Mouse (Mus musculus) heart, postnatal 0 days (tissue): ENCODE data around the gene Sphkap. TPM values are rescaled to one million over a fixed set of nuclear protein-coding genes. Genes with fewer than 3 reads are reported as not detected.

Experiments
- ATAC-seq: fragments of 200-750 bp; cut with Nextera tagmentation; 2 replicates; pipeline ENCODE4 v1.8.0; 2017; ENCODE audit warnings: low read depth, moderate number of reproducible peaks, moderate library complexity; ENCODE audit not compliant: insufficient read depth
- DNase-seq: peaks from one replicate; pipeline ENCODE4 v3.0.0-alpha.2; 2016; ENCODE audit warnings: low spot score
- H3K27ac ChIP-seq: fragments of 300-500 bp; sonication (generic); 2 replicates; pipeline ENCODE4 v1.5.1; 2014; ENCODE audit warnings: low read depth, mild to moderate bottlenecking
- H3K27me3 ChIP-seq: fragments of 300-500 bp; sonication (generic); 2 replicates; pipeline ENCODE4 v1.6.1; 2014; ENCODE audit warnings: low read length, mixed read lengths; ENCODE audit not compliant: control insufficient read depth, insufficient read depth
- H3K36me3 ChIP-seq: fragments of 300-500 bp; sonication (generic); replicated peaks from 2 replicates; pipeline ENCODE4 v1.6.1; 2014; ENCODE audit warnings: low read length, mixed read lengths; ENCODE audit not compliant: control insufficient read depth, insufficient read depth
- H3K4me1 ChIP-seq: fragments of 300-500 bp; sonication (generic); 2 replicates; pipeline ENCODE4 v1.6.1; 2014; ENCODE audit warnings: antibody characterized with exemption; ENCODE audit not compliant: control insufficient read depth, insufficient read depth
- H3K4me2 ChIP-seq: fragments of 300-500 bp; sonication (generic); 2 replicates; pipeline ENCODE4 v1.6.1; 2014; ENCODE audit warnings: low read depth, mild to moderate bottlenecking, low read length, moderate library complexity
- H3K4me3 ChIP-seq: fragments of 300-500 bp; sonication (generic); 2 replicates; pipeline ENCODE4 v1.5.1; 2014; ENCODE audit warnings: low read depth, low read length
- H3K9ac ChIP-seq: fragments of 300-500 bp; sonication (generic); replicated peaks from 2 replicates; pipeline ENCODE4 v1.6.1; 2014; ENCODE audit warnings: low read depth, low read length, mixed read lengths
- H3K9me3 ChIP-seq: fragments of 300-500 bp; sonication (generic); replicated peaks from 2 replicates; pipeline ENCODE4 v1.6.1; 2016; ENCODE audit warnings: low read length; ENCODE audit not compliant: control insufficient read depth
- CTCF ChIP-seq: IDR thresholded peaks from 2 replicates; pipeline ENCODE4 v1.5.1; 2016; ENCODE audit warnings: antibody characterized with exemption, control low read depth, low read depth
- EP300 ChIP-seq: IDR thresholded peaks from 2 replicates; pipeline ENCODE4 v1.6.1; 2016; ENCODE audit warnings: antibody characterized with exemption, low read depth
- WGBS: fragments of 180-500 bp; shearing (Covaris S2); extraction: QIAGEN DNeasy Blood & Tissue Kit; methylation state at CpG from one replicate; pipeline ENCODE4 v1.1.7; 2014; 5-methylcytosine and 5-hydroxymethylcytosine counted together
- polyA plus RNA-seq: library from polyadenylated mRNA; unstranded; fragments of >200 nt; fragmentation: Nextera tagmentation; extraction: Ambion mirVana; gene quantifications from 2 replicates; pipeline ENCODE4 v1.2.1, GENCODE M21; 2015
- total RNA-seq: library from RNA; depleted of rRNA; stranded (reverse); fragments of >200 nt; gene quantifications from 2 replicates; pipeline ENCODE4 v1.2.3, GENCODE M21; 2014; ENCODE audit warnings: low replicate concordance

Sphkap gene
- total and polyA plus RNA-seq, 2 experiments from 2014 or later = 3.1 to 6.5 TPM

- DNase-seq (no peak), ATAC-seq (no peak)
- Histone ChIP-seq H3K4me3 (no peak overlapping the region), H3K9me3 (no peaks in the 10 kb centered on the region), H3K9ac (no peak overlapping the region), H3K4me2 (no peak overlapping the region), H3K36me3 (no peaks in the 10 kb centered on the region), H3K4me1 (no peaks in the 10 kb centered on the region), H3K27ac (no peak overlapping the region), H3K27me3 (no peaks in the 10 kb centered on the region)
- 74% methylated on average over 5 of the region's 5 CpGs for WGBS
- TF ChIP-seq EP300 = no peak
- TF ChIP-seq CTCF = no peak
Observed at GRCm38 (mm10) chr1:83366456-83366855, 41.5 kb downstream of the Sphkap start.

- 0 out of 2 replicates have a peak, but pooled peaks cover 6% of the 10 kb centered on the region for H3K4me1 ChIP-seq
- no peak overlapping the region for H3K4me3 ChIP-seq
- no peak for TF ChIP-seq CTCF
- no peak for TF ChIP-seq EP300
- no peak overlapping the region for H3K9ac ChIP-seq
- H3K36me3 ChIP-seq = no peaks in the 10 kb centered on the region
- ATAC-seq = no peak
- WGBS = 86% methylated on average over 6 of the region's 6 CpGs
- no peak for DNase-seq
- H3K9me3 ChIP-seq = no peaks in the 10 kb centered on the region
- H3K27ac ChIP-seq = no peak overlapping the region
- no peak overlapping the region for H3K4me2 ChIP-seq
- H3K27me3 ChIP-seq = no peaks in the 10 kb centered on the region
Observed at GRCm38 (mm10) chr1:83362168-83362567, 45.8 kb downstream of the Sphkap start.

- H3K9me3 ChIP-seq = no peaks in the 10 kb centered on the region
- H3K4me1 ChIP-seq = peaks cover 18% of the 10 kb centered on the region
- DNase-seq = no peak
- peak overlapping the region; percentile 90 for H3K27ac ChIP-seq
- H3K27me3 ChIP-seq = no peaks in the 10 kb centered on the region
- H3K4me2 ChIP-seq = no peak overlapping the region
- TF ChIP-seq CTCF (no peak), EP300 (no peak)
- ATAC-seq = no peak
- WGBS = 33% methylated on average over 1 of the region's 1 CpGs
- no peak overlapping the region for H3K4me3 ChIP-seq
- H3K9ac ChIP-seq = no peak overlapping the region
- H3K36me3 ChIP-seq = no peaks in the 10 kb centered on the region
Observed at GRCm38 (mm10) chr1:83346453-83346852, 61.5 kb downstream of the Sphkap start.

- Histone ChIP-seq H3K27me3 (no peaks in the 10 kb centered on the region), H3K4me1 (peaks cover 10% of the 10 kb centered on the region), H3K27ac (peak overlapping the region; percentile 90), H3K9me3 (no peaks in the 10 kb centered on the region), H3K36me3 (no peaks in the 10 kb centered on the region), H3K4me2 (peak overlapping the region; percentile 53), H3K4me3 (peak overlapping the region; percentile 28), H3K9ac (no peak overlapping the region)
- no peak for TF ChIP-seq EP300
- no peak for TF ChIP-seq CTCF
- peak; percentile 78 for ATAC-seq
- peak; percentile 54 for DNase-seq
- 29% methylated on average over 14 of the region's 14 CpGs for WGBS
Observed at GRCm38 (mm10) chr1:83345572-83345971, 62.4 kb downstream of the Sphkap start.

- no peak overlapping the region for H3K9ac ChIP-seq
- H3K4me3 ChIP-seq = no peak overlapping the region
- no peaks in the 10 kb centered on the region for H3K9me3 ChIP-seq
- TF ChIP-seq EP300 (no peak), CTCF (no peak)
- H3K27ac ChIP-seq = peak overlapping the region; percentile 90
- H3K27me3 ChIP-seq = no peaks in the 10 kb centered on the region
- peak overlapping the region; percentile 53; the same call in 1 of the 2 replicates for H3K4me2 ChIP-seq
- WGBS = 12% methylated on average over 3 of the region's 3 CpGs
- no peaks in the 10 kb centered on the region for H3K36me3 ChIP-seq
- peak; percentile 36; the same call in 1 of the 2 replicates for ATAC-seq
- peaks cover 10% of the 10 kb centered on the region for H3K4me1 ChIP-seq
- no peak for DNase-seq
Observed at GRCm38 (mm10) chr1:83345069-83345468, 62.9 kb downstream of the Sphkap start.

GRCm38 (mm10) chr1:83342726-83343250, 65.2 kb downstream of the Sphkap start:
- no peak for TF ChIP-seq CTCF
- TF ChIP-seq EP300 = no peak
- Histone ChIP-seq H3K4me2 (no peak overlapping the region), H3K4me1 (peaks cover 10% of the 10 kb centered on the region), H3K4me3 (no peak overlapping the region), H3K36me3 (no peaks in the 10 kb centered on the region), H3K9me3 (no peaks in the 10 kb centered on the region), H3K27me3 (no peaks in the 10 kb centered on the region), H3K9ac (no peak overlapping the region), H3K27ac (no peak overlapping the region)
- no peak for ATAC-seq
- 83% methylated on average over 4 of the region's 4 CpGs for WGBS
- no peak for DNase-seq
